Mouse (Mus musculus) adrenal gland, adult 2 months (tissue): ENCODE measurements around the gene Grin2b. TPM values are rescaled to one million over a fixed set of nuclear protein-coding genes. Genes with fewer than 3 reads are reported as not detected.

Experiments
- DNase-seq: peaks from one replicate; pipeline ENCODE4 v3.0.0; 2021
- polyA plus RNA-seq: library from polyadenylated mRNA; depleted of rRNA; stranded (reverse); fragments of >200 nt; gene quantifications from 2 replicates; pipeline ENCODE4 v1.2.3, GENCODE M21; 2012
- total RNA-seq, 2 experiments: library from RNA; stranded (reverse); gene quantifications; 2 replicates each; pipeline ENCODE4 v1.2.3; 2021

The Grin2b gene
- total and polyA plus RNA-seq, 3 experiments = 0.02 to 0.17 (median 0.07) TPM

DNA sequence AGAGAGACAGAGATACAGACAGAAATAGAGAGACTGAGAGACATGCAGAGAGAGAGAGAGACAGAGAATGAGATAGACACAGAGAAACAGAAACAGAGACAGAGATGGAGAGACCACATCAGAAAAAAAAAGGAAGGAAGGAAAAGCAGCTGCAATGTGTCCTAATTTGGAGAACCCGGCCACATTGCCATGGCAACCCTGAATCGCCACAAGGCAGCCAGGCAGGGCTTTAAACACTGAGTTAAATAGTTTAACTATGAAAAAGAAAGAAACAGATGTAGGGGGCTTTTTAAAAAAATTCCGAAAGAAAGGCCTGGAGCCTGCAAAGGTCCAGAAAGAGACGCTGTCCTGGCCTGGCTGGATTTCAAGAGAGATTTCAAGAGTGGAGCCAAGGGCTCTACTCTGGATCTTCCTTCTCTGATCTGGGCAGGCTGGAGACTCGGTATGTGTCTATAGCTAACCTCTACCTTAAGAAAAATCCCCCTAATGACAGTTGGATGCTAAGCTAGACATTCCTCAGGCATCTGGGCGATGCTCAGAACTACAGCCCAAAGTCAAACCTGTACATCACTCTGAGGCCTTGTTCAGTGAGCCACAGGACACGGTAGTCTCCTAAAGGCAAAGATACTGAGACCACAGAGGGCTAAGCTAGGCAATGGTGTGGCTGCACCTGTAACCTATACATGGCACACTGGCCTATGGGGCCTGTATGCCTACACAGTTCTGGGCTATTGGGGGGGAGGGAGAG lies 162.8 kb downstream of the Grin2b start:
- DNase-seq = no peak

- DNase-seq = no peak
Observed at GRCm38 (mm10) chr6:136008120-136008519, 165.2 kb downstream of the Grin2b start.

DNA sequence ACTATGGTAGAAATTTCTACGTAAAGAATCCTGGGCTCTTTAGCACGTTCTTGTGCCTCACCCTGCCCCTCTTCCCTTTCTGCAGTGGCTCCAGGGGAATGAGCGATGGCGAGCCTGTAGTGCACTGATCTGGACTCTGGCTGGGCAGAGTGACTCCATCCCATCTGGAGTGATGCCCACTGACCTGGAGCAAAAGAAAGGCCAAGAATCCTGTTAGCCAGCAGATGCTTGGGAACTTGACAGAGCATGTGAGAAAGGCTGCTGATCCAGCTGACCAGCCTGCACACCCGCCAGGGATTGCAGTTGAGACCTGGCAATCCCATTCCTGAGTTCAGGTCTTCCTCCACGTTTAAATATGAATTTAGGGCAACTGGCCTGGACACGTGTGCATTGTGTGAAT lies 178.6 kb downstream of the Grin2b start:
- DNase-seq = no peak

- no peak for DNase-seq
Observed at GRCm38 (mm10) chr6:135993897-135994296, 179.4 kb downstream of the Grin2b start.

DNA sequence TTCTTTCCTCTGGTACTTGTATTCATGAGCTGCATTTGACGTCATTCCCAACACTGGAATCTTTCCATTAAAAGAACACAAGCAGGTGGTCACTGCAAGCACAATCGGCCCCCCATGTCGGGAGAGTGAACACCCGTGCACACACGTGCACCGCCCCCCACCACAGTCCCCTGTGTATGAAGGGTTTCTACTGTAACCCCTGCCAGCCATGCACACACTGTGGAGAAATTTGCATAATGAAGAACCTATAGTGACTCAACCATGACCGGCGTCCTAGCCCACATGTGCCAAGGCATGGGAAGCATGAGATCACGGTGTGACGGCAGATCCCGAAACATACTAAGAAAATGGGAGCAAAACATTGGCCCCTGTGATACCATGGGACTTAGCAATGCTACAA lies 179.9 kb downstream of the Grin2b start:
- DNase-seq = no peak

DNA sequence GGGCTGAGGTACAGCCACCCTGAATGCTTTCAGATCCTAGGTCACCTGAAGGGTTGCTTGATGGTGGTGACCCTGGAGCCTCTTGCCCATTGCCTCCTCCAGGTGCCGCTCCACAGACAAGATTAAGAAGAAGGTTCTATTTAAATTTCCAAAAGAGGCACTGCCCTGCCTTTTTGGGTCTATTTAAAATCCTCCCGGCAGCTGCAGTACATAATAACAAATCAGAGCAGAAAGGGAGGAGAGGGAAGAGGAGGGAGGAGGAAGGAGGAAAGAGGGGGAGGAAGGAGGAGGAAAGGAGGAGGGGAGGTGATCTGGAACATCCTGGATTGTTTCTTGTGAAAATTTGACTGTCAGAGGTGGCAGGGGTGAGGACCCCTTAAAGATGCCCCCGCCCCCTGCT lies 197.2 kb downstream of the Grin2b start:
- no peak for DNase-seq

DNA sequence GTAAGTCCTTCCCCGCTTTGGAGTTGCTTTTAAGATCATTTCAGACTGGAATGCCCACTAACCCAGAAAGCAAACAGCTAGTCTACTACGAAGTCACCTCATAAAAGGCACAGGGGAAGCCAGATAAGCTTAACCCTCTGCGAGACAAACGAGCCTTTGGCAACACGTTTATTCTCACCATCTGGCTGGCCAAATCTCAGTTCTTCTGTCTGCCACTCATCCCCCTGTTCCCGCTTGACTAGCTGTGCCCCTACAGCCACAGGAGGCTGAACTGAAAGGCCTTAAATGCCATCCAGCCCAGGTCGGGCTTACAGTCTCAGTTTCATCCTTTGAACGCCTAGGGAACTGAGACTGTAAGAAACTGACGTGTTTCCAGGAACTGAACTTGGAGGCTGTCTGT lies 200.8 kb downstream of the Grin2b start:
- no peak for DNase-seq

GRCm38 (mm10) chr6:135971481-135971880 lies 201.8 kb downstream of the Grin2b start:
- DNase-seq = no peak

- no peak for DNase-seq
Observed at GRCm38 (mm10) chr6:135970716-135971318, 202.5 kb downstream of the Grin2b start.

GRCm38 (mm10) chr6:135961766-135962165 lies 211.5 kb downstream of the Grin2b start:
- DNase-seq = no peak

DNA sequence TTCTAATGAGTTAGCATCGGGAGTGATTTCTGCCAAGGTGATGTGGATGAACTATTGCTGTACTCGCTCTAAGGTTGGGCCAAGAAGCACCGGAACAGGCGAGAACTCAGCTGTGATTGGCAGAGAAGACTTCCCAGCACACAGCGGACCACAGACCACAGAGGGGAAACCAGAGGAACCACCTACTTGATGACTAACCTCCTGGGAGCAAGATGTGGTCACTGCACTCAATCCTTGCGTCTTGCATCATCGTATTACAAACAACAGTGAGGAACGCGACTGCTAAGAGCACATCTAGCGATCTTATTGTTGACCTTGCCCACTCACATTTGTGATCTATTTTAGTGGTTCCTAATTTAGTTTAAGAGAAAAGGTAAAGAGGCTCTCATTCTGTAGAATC lies 213.7 kb downstream of the Grin2b start:
- DNase-seq = peak; percentile 6

DNA sequence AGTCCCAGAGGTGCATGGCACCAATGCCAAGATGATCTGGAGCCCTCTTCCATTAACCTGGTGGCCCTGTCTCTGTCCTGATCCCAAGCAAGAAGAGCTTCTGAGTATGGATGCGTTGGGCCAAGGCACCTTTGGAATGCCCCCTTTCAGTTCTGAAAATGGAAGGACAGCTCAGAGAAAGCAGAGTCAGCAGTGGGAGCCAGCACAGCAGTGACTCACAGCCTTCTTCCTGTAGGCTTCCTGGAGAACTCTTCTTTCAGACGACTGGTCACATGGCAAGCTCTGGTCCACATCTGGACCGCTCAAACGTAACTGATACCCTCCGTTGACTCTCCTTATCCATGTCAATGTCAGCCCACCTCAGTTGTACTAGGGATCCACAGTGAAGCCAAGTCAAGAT lies 221.6 kb downstream of the Grin2b start:
- DNase-seq = no peak

GRCm38 (mm10) chr6:135945511-135945910 lies 227.8 kb downstream of the Grin2b start:
- no peak for DNase-seq

- no peak for DNase-seq
Observed at GRCm38 (mm10) chr6:135944358-135944757, 229.0 kb downstream of the Grin2b start.

DNA sequence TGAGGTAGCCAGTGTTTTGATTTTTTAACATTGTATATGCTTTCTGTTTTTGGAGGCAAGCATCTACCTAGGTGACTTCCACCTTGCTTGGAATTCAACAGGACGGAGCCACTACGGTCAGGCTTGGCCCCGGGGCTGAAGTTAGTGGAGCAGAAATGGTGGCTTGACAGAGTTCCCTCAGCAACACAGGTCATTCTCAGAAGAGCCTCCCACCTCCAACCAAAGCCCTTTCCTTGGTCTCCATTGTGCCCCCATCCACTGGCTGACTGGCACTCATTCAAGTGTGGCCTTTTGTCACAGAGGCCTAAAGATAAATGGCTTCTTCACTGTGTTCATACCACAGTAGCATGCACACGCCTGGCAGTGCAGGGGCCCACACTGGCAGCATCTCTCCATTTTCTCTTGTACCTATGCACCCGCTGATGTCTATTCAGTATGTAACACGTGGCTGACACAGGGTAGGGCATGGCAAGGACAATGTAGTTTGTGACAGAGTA lies 230.1 kb downstream of the Grin2b start:
- no peak for DNase-seq

DNA sequence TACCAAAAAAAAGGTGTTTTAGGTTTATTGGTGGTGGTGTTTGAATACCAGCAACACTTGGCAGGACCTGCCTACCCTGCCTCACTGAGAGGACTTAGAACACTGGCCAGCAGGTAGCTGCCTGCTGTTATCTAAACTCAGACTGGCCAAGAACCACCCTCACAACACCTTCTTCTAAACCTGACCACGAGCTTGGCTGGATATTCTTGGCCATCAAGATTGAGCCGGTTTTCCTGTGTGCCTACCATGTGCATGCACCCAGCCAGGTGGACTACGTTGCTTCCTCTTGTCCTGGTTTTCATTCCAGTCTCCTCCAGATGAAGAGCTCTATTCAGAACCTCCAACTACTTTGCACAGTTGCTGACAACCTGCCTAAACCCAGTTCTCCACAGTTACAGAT lies 240.4 kb downstream of the Grin2b start:
- DNase-seq = no peak

DNA sequence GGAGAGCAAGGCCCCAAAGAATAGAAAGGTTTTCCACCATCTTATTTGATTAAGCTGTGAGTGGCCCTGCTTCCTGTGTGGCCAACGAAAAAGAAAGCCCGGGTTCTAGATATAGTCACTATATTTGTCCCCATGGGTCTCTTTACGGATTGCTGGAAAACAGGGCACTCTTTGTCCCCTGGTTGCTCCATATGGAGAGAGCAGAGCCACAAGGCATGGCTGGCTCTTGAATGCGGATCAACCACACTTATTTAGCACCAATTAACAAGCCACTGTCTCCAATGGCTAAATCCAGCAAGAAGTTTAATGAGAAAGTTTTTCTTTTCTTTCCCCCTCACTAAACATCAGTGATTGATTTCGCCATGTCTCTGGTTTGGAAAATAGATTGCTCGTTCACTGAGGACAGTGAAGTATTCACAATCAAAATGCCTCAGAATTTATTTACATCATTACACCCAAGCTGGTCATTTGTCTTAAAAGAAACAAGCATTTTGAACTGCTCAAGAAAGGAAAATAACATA lies 240.9 kb downstream of the Grin2b start:
- no peak for DNase-seq

DNA sequence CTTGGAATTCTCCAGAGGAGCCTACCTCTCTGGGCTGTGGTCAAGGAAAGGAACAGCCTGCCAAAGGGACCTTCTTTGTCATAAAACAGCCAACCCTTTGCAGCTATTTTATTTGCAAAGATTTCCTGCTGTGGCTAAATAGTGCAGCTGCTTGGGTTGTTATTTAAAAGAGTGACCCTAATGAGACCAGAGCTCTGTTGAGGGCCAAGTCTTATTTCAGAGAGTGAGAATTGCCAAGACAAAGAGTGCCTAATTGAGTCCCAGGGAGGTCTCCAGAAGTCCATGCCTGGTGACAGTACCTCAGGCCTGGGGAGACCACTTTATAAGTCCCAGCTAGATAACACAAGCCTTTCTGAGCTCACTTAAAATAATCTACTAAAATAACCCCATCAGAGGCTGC lies 255.6 kb downstream of the Grin2b start:
- DNase-seq = no peak

DNA sequence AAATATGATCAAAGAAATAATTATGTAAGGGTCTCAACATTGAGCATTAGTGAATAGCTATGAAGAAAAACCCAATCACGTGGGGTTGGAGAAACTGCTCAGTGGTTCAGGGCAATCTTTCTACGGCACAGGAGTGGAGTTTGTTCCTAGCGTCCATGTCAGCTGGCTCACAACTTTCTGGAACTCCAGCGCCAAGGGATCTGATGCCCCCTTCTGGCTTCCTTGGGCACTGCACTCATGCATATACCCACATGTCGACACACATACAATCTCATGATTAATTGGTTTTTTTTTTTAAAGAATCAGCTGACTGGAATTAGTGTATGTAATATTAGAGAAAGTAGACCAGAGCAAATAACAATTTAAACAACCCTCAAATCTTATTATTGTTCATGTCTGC lies 258.7 kb downstream of the Grin2b start:
- DNase-seq = no peak

DNA sequence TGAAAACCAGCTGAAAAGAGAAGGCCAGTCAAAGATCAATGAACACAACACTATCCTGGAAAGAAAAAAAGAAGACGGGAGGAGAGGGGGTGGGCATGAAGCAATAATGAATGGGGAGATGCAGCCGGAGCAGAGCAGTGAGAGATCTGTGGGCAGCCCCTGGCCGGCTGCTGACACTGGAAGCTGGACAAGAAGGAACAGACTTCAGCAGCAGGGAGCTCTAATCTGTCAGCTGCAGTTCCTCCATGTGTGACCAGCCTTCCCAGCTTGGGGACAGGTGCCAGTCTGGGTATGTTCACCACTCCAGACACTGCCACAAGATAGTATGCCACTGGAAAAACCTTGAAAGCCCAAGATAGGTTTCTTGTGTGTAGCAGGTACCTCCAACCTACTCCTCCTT lies 261.2 kb downstream of the Grin2b start:
- DNase-seq = no peak

- no peak for DNase-seq
Observed at GRCm38 (mm10) chr6:135911131-135911530, 262.2 kb downstream of the Grin2b start.

DNA sequence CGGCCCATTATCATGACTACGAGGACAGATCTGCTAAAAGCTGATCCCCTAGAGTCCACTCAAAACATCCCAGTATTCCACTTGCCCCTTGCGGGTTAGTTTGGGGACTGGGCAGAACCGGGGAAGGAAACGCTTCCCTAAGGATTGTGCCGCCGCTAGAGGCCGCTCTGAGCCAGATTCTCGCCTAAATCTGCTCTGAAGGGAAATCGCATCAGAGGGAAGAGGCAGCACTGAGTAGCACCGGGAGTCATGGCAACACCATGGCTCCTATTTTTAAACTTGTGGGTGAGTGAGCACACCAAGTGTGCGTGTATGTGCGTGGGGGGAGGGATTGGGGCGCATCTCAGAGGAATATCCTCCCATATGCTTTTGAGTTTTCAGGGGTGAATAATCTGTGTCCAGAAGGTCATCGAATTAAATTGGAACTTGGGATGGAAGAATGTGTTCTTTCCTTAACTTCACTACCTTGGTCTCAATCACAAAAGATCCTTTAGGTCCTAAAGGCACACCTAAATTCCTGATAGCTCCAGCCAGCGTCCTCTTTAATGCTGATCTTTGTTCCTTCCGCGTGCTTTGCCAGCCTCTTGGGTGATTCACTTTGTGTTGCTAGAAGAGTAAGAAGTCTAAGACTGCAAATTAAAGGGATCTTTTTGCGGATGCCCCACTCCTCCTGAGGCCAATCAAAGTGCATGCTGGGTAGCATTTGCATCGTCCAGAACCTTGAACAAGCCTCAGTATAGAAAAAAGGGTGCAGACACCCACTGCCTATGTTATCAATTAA lies 265.6 kb downstream of the Grin2b start:
- peak; percentile 83 for DNase-seq

- DNase-seq = no peak
Observed at GRCm38 (mm10) chr6:135907137-135907536, 266.2 kb downstream of the Grin2b start.
